Mouse (Mus musculus) thymus, adult 2 months (tissue): ENCODE measurements around the gene Homer2. TPM values are rescaled to one million over a fixed set of nuclear protein-coding genes. Genes with fewer than 3 reads are reported as not detected.

ENCODE experiments used
- DNase-seq: peaks from one replicate; pipeline ENCODE4 v3.0.0; 2021
- H3K27ac ChIP-seq: fragments of 200-500 bp; 2 replicates; pipeline ENCODE4 v1.5.1; 2012; ENCODE audit warnings: low read length, control low read depth; ENCODE audit not compliant: control insufficient read depth, insufficient read depth
- H3K27me3 ChIP-seq: fragments of 200-500 bp; 2 replicates; pipeline ENCODE4 v1.6.1; 2012; ENCODE audit warnings: mild to moderate bottlenecking, low read length, moderate library complexity, mixed read lengths; ENCODE audit not compliant: control insufficient read depth, insufficient read depth
- H3K36me3 ChIP-seq: fragments of 200-500 bp; 2 replicates; pipeline ENCODE4 v1.6.1; 2012; ENCODE audit warnings: mild to moderate bottlenecking, low read length, moderate library complexity; ENCODE audit not compliant: control insufficient read depth, insufficient read depth
- H3K4me1 ChIP-seq: fragments of 200-500 bp; replicated peaks from 2 replicates; pipeline ENCODE4 v1.6.1; 2012; ENCODE audit warnings: low read length; ENCODE audit not compliant: control insufficient read depth, insufficient read depth
- H3K4me3 ChIP-seq: fragments of 200-500 bp; 2 replicates; pipeline ENCODE4 v1.5.1; 2012; ENCODE audit warnings: mild to moderate bottlenecking, low read length, control low read depth, moderate library complexity; ENCODE audit not compliant: control insufficient read depth, insufficient read depth
- CTCF ChIP-seq: fragments of 200-500 bp; IDR thresholded peaks from 2 replicates; pipeline ENCODE4 v1.5.1; 2012; ENCODE audit warnings: mild to moderate bottlenecking, control low read depth, low read length, moderate library complexity, borderline replicate concordance; ENCODE audit not compliant: control insufficient read depth, poor library complexity, insufficient read depth; ENCODE audit errors: extremely low read depth
- POLR2A ChIP-seq: fragments of 200-500 bp; IDR thresholded peaks from 2 replicates; pipeline ENCODE4 v1.6.1; 2012; ENCODE audit warnings: mild to moderate bottlenecking, low read length, control low read depth, moderate library complexity; ENCODE audit not compliant: control insufficient read depth, poor library complexity, insufficient read depth; ENCODE audit errors: extremely low read depth
- WGBS: fragments of 180-500 bp; shearing (Covaris S2); methylation state at CpG from one replicate; pipeline ENCODE4 v1.1.7; 2018; 5-methylcytosine and 5-hydroxymethylcytosine counted together
- polyA plus RNA-seq: library from polyadenylated mRNA; depleted of rRNA; stranded (reverse); fragments of >200 nt; gene quantifications from 2 replicates; pipeline ENCODE4 v1.2.3, GENCODE M21; 2012; rRNA removed

Gene Homer2
- polyA plus RNA-seq: 1.2 and 2.4 TPM in 2 replicates

GRCm38 (mm10) chr7:81707471-81708140 is at the start of gene Homer2:
Gene Homer2, minus strand, starts transcription at chr7:81707527.
- peaks cover 4% of the 10 kb centered on the region; the same call in 1 of the 2 replicates for H3K4me1 ChIP-seq
- TF ChIP-seq CTCF (no peak), POLR2A (no peak)
- peak within 1 kb of the TSS; percentile 16; the same call in 1 of the 2 replicates for H3K4me3 ChIP-seq

GRCm38 (mm10) chr7:81747956-81748355 is 40.6 kb upstream of the Homer2 start:
- H3K36me3 ChIP-seq: no peaks in the 10 kb centered on the region
- H3K27me3 ChIP-seq: no peaks in the 10 kb centered on the region; the same call in 1 of the 2 replicates
- H3K27ac ChIP-seq: no peak overlapping the region
- H3K4me1 ChIP-seq: no peaks in the 10 kb centered on the region
- TF ChIP-seq POLR2A: no peak
- TF ChIP-seq CTCF: no peak
- 93% methylated on average over 3 of the region's 3 CpGs for WGBS
- H3K4me3 ChIP-seq: no peak overlapping the region
- DNase-seq: no peak

More at GRCm38 (mm10) chr7:81707471-81708140, at the start of gene Homer2:
- 85% methylated on average over 14 of the region's 14 CpGs for WGBS
- H3K36me3 ChIP-seq: no peaks in the 10 kb centered on the region
- H3K27me3 ChIP-seq: peaks cover 9% of the 10 kb centered on the region; the same call in 1 of the 2 replicates
- H3K27ac ChIP-seq: no peak within 1 kb of the TSS
- no peak for DNase-seq

- H3K27ac ChIP-seq: no peak overlapping the region
- 68% methylated on average over 4 of the region's 4 CpGs for WGBS
- DNase-seq: no peak
- H3K4me3 ChIP-seq: no peak overlapping the region
- H3K27me3 ChIP-seq: no peaks in the 10 kb centered on the region; the same call in 1 of the 2 replicates
- no peak for TF ChIP-seq CTCF
- TF ChIP-seq POLR2A: no peak
- no peaks in the 10 kb centered on the region for H3K4me1 ChIP-seq
- H3K36me3 ChIP-seq: no peaks in the 10 kb centered on the region
Measured at GRCm38 (mm10) chr7:81744145-81744544, 36.8 kb upstream of the Homer2 start.

- Histone ChIP-seq H3K27ac (no peak overlapping the region), H3K27me3 (no peaks in the 10 kb centered on the region), H3K4me1 (no peaks in the 10 kb centered on the region), H3K4me3 (no peak overlapping the region), H3K36me3 (no peaks in the 10 kb centered on the region)
- TF ChIP-seq CTCF (no peak), POLR2A (no peak)
- WGBS: 95% methylated on average over 7 of the region's 7 CpGs
- DNase-seq: no peak
Measured at GRCm38 (mm10) chr7:81740010-81740409, 32.7 kb upstream of the Homer2 start.

- 87% methylated on average over 8 of the region's 8 CpGs for WGBS
- no peak overlapping the region for H3K27ac ChIP-seq
- DNase-seq: no peak
- H3K4me1 ChIP-seq: no peaks in the 10 kb centered on the region
- H3K27me3 ChIP-seq: no peaks in the 10 kb centered on the region
- H3K4me3 ChIP-seq: no peak overlapping the region
- TF ChIP-seq POLR2A (no peak), CTCF (no peak)
- H3K36me3 ChIP-seq: no peaks in the 10 kb centered on the region
Measured at GRCm38 (mm10) chr7:81738720-81739385, 31.5 kb upstream of the Homer2 start.

- H3K27ac ChIP-seq: no peak overlapping the region
- H3K4me1 ChIP-seq: no peaks in the 10 kb centered on the region
- WGBS: 81% methylated on average over 9 of the region's 9 CpGs
- H3K4me3 ChIP-seq: no peak overlapping the region
- H3K27me3 ChIP-seq: no peaks in the 10 kb centered on the region
- no peak for TF ChIP-seq POLR2A
- no peak for TF ChIP-seq CTCF
- no peaks in the 10 kb centered on the region for H3K36me3 ChIP-seq
- no peak for DNase-seq
Measured at GRCm38 (mm10) chr7:81735300-81736048, 28.1 kb upstream of the Homer2 start.
